Mouse (Mus musculus) lung, postnatal 4 days (tissue): ENCODE results near the gene Hoga1.
"Not testable (repeated sequence)": the region's sequence is repeated elsewhere in the genome, so short reads cannot be mapped to it uniquely, and the experiment has no call there.

Source experiments
- DNase-seq, 2 experiments: peaks; one replicate each; pipeline ENCODE4 v3.0.0; 2021

The Hoga1 gene

DNA sequence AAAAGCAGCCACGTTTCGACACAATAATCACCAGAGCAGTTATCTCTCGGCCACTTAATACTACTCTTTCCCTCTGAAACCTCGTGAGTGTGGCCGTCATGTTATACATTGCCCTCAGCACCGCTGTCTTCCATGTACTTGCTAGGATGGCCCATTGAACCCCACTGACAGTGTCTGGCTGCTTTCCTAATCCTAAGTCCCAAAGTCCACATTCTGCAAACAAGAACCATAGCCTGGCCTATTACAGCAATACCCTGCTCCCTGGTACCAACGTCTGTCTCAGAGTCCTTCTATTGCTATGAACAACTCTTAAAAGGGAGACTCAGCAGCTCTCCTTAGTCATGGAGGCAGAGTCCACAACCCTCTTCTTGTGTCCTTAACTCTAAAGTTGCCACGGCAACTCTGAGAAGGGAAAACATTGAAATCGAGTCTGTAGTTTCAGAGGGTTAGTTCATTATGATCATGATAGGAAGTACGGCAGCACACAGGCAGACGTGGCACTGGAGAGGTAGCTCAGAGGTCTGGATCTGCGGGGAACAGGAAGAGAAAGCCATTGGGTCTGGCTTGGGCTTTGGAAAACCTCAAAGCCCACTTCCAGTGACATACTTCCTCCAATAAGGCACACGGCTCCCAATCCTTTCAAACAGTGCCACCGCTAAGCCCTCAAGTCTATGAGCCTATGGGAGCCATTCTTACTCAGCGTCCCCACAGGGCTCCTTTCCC is 26.6 kb downstream of the Hoga1 start:
- peak in 1 of 2 experiments; percentile 8 for DNase-seq

DNA sequence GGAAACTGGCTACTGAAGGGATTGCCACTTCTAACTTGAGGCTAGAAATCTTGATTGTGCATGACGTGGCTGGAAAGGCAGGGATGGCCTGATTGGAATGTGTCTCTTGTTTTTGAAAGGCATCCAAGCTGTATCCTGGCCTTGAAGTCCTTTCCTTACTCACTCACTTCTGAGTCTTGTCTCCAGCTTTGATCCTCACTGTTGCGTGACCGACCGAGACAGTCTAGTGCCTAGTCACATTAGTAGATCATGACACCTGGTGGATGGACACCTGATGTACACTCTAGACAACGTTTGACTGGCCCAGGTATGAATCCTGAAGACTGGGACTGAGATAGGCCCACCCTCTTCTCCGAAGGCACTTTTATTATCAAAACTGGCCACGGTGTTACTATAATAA is 27.4 kb downstream of the Hoga1 start:
- peak in 1 of 2 experiments; percentile 14 for DNase-seq

DNA sequence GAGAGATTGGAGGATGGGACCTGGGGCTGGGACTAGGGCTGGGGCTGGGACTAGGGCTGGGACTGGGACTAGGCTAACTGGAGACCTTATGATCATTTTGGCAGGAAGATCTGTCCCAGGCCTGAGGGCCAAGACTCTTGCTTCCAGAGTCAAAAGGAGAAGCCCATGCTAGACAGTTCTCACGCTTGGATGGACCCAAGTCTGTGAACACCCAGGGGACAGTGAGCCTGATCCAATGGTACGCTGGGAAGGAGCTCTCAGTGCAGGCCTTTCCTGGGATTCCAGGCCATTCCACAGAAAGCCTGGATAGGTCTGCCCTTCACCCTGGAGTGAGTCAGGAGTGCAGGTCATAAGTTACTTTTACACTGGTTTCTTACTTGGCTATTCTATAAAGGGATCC is 29.6 kb downstream of the Hoga1 start:
- peak in 1 of 2 experiments; percentile 6 for DNase-seq

DNA sequence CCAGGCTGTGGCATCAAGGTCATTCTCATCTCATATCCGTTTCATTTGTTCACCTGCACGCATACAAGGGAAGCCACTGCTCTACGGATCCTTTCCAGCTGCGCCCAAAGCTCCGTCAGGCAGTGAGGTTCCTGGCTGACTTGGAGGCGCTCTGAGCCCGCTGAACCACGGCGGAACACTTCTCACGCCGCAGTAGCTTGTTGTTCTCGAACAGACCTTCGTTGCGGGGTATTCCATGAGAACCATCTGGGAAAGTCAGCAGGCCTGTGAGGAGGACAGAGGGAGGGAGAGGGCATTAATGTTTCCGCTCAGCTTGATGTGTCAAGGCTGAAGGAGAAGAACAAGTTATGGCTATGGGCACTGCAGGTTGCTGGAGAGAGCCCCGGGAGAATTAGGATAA is 30.6 kb downstream of the Hoga1 start:
- no peak for DNase-seq

DNA sequence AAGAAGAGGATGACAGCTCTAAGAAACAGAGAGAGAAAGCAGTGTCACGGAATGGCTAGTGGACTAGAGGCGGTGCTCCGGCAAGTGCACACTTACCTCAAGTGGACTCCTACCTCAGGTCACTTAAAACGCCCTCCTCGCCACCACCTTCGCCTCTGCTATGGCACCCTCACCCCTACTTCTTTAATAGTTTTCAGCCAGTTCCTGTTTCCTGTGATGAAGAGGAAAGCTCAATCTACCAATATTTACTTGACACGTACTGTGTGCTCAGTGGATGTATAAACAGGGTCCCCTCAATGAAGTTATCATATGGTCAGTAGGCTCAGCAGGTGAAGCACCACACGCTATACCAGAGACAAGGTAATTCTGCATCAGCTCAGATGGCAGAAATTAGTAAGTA is 33.2 kb downstream of the Hoga1 start:
- DNase-seq: no peak

DNA sequence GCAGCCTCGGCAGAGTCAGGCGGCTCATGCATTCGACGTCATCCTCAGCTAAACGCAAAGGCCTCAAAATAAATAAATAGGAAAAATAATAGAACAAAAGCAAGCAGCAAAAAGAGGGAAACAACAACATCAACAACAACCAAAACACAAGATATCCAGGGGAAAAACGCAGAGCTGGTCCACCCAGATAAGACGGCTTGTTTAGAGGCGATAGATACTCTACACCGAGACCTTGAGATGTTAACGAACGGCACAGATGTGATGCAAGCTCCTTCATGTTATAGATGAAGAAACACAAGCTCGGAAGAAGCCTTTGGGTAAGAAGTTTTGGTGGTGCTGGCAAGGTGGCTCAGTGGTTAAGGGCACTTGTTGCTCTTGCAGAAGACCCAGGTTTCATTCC is 33.6 kb downstream of the Hoga1 start:
- DNase-seq: no peak

DNA sequence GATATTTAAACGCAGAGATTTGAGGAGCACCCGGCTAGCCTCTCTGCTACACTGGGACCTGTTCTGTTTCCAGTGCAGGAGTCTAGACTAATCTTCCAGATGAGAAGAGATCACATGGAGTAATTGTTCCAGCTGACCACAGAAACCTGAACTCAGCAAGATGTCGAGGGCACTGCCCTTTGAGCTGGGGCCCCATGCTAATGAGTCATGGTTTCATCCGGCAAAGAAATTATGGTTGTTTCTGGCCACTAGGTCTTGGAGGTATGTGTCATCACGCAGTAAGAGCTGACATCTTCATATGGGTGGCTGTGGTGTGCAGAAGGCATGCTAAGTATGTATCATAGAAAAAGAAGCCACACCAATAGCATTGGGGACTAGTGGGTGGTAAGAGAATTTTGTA is 34.5 kb downstream of the Hoga1 start:
- DNase-seq: no peak

DNA sequence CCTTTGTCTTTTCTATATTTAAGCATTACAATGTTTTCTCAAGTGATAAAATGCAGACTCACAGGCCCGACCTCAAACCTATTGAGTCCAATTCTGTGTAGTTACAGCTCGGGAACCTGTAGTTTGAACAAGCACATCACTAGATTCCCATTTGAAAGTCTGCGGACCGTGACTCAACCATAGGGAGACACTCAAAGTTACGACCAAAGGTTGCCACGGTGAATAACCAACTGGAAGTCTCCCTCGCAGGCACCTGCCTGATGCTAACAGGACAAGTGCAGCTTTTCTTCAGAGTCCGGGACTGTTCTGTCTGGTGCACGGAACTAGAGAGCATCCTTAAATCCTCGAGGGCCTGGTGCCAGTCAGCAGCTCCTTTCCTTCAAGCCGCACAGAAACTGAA is 35.1 kb downstream of the Hoga1 start:
- no peak for DNase-seq

DNA sequence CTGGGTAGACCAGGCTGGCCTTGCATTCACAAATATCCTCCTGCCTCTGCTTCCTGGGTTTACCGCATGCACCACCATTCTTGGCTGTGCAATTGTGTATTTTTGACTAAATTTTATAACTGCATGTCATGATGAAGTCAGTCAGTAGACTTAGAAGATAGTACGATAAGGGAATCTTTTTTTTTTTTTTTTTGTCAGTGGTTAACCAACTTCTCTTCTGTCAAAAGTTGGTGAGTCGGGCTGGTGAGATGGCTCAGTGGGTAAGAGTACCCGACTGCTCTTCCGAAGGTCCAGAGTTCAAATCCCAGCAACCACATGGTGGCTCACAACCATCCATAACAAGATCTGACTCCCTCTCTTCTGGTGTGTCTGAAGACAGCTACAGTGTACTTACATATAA is 36.2 kb downstream of the Hoga1 start:
- DNase-seq: not testable (repeated sequence)

DNA sequence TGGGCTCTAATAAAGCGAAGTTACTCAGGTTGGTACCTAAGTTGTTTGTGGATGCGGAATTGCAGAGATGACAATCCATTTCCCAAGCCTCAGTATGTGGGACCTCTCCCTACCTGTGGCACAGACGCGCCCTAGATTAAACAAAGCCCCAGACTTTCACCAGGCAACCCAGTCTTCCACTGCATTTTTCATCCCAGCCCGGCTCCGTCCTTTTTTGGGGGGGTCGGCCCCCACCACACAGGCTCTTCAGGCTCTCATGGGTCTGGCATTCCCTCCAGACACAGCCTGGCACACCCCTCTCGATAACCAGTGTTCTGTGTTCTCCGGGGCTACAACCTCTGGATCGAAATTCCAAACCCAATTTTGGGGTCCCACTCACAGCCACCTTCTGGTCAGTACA is 40.3 kb downstream of the Hoga1 start:
- no peak for DNase-seq

DNA sequence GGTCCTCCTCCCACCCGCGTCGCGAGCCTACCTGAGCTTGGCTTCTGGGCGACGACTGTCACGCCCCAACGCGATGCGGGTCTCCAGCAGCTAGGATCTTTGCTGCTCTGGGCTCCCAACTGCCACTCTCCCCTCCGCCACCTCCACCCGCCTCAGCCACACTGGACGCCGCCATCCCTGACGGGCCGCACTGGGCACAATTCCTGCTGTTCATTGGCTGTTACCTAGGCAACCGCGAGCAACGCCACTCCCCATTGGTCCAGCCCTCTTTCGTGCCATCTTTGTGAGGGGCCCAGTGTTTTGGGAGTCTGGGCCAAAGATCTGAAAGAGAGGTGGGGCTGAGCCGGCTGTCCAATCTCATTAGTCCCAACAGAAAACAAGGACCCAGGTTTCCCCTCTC is 40.8 kb downstream of the Hoga1 start, which contains the start of gene Morn4:
TSS of gene Morn4 (minus strand) at position 192 of the 400 bp plus-strand sequence.
- peak; percentile 86 to 91 for DNase-seq

DNA sequence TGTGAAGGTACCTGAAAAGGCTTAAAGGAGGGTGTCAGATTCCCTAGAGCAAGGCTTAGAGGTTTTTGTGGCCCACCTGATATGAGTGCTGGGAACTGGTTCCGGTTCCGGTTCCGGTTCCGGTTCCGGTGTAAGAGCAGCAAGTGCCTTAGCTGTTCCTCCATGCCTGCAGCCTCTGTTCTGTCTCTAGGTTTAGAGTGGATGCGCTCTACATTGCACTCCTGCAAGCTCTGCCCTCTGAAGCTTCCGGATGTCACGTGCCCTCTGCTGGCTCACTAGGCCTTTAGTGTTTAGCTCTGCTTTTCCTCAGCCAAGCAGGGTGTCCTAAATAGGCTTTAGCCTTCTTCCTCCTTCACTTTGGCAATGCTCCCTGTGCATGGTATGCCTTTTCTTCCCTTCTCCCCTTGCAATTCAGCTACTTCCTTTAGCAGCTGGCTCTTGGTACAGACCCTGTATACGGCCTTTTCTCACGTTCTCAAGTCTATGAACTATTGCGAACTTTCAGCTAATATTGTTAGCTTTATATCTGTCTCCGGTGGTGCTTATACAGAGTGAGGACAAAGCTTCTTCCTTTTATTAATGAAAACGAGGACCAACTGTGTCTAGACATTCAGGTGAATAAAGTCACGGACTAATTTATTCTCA is 43.8 kb downstream of the Hoga1 start:
- DNase-seq: peak; percentile 75 to 82

DNA sequence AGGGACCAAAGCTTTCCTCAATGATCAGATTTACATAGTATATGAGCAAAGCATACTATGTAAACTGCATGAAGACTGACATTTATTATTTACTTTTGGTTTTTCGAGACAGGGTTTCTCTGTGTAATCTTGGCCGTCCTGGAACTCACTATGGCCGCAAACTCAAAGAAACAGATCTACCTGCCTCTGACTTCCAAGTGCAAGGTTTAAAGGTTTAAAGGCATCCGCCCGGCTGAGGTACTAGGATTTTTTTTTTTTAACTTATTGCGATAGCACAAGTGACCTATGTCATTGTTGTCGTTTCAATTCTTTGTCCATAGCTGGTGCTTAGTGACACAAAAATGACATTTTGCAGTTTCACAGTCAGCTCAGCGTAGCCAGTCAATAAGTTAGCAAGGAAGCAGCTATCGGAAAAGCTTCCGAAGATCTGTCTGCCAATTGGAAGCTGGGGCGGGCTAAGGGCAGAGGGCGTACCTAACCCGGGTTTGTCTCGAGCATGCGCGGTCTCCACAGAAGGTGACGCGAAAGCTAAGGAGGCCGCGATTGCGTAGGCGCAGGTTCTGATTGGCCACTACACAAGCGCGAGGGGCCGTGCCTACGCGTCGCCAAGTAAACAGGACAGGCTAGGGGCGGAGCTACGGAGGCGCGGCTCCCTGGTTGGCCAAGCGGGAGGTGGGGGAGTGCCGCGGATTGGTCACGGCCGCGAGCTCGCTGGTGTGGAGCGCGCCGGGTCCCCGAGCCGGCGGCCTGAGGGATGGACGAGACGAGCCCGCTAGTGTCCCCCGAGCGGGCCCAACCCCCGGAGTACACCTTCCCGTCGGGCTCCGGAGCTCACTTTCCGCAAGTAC is 44.6 kb downstream of the Hoga1 start, which contains the start of gene Pi4k2a:
TSS of gene Pi4k2a (plus strand) at position 723 of the 848 bp plus-strand sequence.
- peak; percentile 99 to 100 for DNase-seq

DNA sequence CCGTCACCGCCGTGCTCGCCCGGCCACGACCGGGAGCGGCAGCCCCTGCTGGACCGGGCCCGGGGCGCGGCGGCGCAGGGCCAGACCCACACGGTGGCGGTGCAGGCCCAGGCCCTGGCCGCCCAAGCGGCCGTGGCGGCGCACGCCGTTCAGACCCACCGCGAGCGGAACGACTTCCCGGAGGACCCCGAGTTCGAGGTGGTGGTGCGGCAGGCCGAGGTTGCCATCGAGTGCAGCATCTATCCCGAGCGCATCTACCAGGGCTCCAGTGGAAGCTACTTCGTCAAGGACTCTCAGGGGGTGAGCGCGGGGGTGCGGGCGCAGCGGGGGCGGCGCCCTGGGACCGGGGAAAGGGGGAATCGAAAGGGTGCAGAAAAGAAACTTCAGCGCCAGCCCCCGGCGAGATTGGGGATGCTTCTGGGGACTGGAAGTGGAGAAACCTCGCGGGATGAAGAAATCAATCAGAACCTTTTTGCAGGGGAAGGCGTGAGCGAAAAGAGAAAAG is 45.3 kb downstream of the Hoga1 start:
- no peak for DNase-seq

DNA sequence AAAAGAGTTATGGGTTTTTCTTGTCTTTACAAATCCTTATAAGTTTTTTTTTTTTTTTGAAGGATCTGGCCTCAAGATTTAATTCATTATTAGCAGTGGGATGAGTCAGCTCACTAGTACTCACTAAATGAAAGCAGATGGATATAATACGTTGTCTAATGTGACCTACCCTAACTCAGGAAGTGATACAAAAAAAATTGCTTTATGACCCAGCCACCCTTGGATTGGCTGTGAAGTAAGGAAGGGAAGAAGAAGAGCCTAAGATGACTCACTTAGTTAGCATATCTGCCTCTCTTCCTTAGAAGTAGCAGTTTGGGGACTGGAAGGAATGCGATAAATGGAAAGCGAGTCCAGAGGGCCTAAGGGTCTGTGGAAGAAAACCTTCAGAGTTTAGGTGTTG is 54.0 kb downstream of the Hoga1 start:
- no peak for DNase-seq

DNA sequence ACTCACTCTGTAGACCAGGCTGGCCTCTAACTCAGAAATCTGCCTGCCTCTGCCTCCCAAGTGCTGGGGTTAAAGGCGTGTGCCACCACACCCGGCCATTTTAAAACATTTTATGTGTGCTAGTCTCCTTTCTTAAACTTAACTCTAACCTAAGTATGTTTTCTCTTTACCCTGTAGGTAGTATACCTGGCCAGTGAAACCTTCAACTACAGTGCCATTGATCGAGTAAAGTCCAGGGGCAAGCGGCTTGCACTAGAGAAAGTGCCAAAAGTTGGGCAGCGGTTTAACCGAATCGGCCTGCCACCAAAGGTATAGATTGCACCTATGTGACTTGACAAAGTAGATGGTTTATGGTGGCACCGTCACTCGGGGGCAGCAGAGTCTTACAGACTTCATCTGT is 59.3 kb downstream of the Hoga1 start:
- no peak for DNase-seq

DNA sequence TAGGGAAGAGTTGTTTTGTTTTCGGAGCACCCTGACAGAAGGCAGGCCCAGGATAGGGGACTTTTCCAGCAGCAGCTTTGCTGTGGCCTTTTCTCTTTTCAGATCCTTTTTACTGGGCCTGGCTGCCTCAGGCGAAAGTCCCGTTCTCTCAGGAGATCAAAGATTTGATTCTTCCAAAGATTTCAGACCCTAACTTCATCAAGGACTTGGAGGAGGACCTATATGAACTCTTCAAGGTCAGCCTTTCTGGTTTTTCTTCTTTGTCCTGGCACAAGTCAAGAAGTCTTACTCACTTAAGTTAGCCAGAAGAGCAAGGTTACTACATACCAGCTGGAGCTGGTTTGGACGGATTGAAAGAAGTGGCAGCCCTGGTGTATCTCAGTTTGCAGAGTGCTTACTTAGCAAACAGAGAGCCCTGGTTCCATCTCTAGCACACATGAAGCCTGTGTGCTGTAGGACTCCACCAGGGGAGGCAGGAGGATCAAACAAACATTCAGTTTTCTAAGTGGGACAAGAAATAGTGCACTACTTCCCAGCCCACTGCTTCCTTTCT is 70.4 kb downstream of the Hoga1 start:
- DNase-seq: peak in 1 of 2 experiments; percentile 42

DNA sequence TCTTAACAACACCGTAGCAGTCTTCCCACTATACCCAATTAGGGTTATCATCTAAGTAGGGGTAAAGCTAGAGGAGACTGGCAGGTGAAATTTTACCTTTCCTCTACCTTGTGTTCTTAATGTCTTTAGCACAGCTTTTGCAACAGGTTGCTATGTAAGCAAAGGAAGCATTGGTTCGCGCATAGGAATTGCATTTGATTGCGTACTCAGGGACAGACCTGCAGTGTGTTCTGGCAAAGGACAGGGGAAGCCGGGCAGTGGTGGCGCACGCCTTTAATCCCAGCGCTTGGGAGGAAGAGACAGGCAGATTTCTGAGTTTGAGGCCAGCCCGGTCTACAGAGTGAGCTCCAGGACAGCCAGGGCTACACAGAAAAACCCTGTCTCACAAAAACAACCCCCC is 72.7 kb downstream of the Hoga1 start:
- DNase-seq: no peak

DNA sequence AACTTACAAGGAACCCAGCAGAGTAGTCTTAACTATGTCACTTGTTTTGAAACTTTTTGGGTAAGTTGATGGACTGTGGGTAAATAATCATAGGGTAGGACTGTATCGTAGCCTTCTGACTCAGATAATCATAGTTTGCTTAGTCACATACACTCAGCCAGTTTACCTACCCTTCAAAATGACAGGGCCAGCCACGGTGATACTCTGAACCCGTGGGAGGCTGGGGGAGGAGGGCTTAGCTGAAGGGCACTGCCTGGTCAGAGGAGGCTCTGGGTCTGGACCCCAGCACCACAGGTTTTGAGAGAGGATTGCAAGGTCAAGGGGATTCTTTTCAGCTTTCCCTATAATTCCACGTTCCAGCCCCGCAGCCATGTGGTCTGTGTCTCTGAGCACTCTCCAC is 73.2 kb downstream of the Hoga1 start:
- DNase-seq: no peak

DNA sequence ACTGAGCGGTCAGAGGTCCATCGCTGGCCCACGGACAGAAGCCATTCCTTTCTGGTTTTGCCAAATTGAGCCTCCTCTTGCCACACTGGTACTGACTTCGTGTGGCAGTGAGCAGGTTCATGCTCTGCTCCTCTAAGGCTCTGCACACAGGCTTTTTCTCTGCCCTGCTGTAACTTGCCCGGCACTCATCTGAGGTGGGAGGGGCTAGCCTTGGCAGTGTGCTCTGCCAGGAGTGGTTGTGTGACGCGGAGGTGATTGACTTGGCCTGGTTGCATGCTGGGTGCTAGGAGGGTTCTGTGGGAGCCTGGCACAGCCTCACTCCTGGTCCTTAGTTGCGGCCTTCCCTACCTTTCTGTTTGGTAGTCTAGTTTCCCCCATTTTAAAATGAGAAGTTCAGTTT is 75.0 kb downstream of the Hoga1 start:
- no peak for DNase-seq
